Mouse (Mus musculus) lung, embryonic 14.5 days (tissue): ENCODE measurements at regions not wholly inside any gene's neighbourhood (a gene's known extent, or its start where the extent isn't known, plus 50 kb on each side); places are given as distances from the start of the nearest gene placed in this dataset.

Experiments used
- ATAC-seq: fragments of 200-750 bp; cut with Nextera tagmentation; 2 replicates; pipeline ENCODE4 v1.8.0; 2017; ENCODE audit warnings: mild to moderate bottlenecking, moderate TSS enrichment, moderate library complexity; ENCODE audit not compliant: insufficient read depth
- DNase-seq: peaks from one replicate; pipeline ENCODE4 v3.0.0-alpha.2; 2015
- H3K27ac ChIP-seq: fragments of 300-500 bp; sonication (generic); 2 replicates; pipeline ENCODE4 v1.5.1; 2014; ENCODE audit warnings: low read depth, mild to moderate bottlenecking, moderate library complexity
- H3K27me3 ChIP-seq: fragments of 300-500 bp; sonication (generic); 2 replicates; pipeline ENCODE4 v1.6.1; 2014; ENCODE audit warnings: low read length, control low read depth; ENCODE audit not compliant: insufficient read depth
- H3K36me3 ChIP-seq: fragments of 300-500 bp; sonication (generic); 2 replicates; pipeline ENCODE4 v1.6.1; 2014; ENCODE audit warnings: control low read depth; ENCODE audit not compliant: insufficient read depth
- H3K4me1 ChIP-seq: fragments of 300-500 bp; sonication (generic); 2 replicates; pipeline ENCODE4 v1.6.1; 2014; ENCODE audit warnings: antibody characterized with exemption, control low read depth; ENCODE audit not compliant: insufficient read depth
- H3K4me2 ChIP-seq: fragments of 300-500 bp; sonication (generic); 2 replicates; pipeline ENCODE4 v1.6.1; 2014; ENCODE audit warnings: mild to moderate bottlenecking
- H3K4me3 ChIP-seq: fragments of 300-500 bp; sonication (generic); 2 replicates; pipeline ENCODE4 v1.5.1; 2014; ENCODE audit warnings: low read depth, low read length
- H3K9ac ChIP-seq: fragments of 300-500 bp; sonication (generic); 2 replicates; pipeline ENCODE4 v1.6.1; 2014
- H3K9me3 ChIP-seq: fragments of 300-500 bp; sonication (generic); 2 replicates; pipeline ENCODE4 v1.6.1; 2016; ENCODE audit warnings: low read depth, low read length, control low read depth
- CTCF ChIP-seq: IDR thresholded peaks from 2 replicates; pipeline ENCODE4 v1.5.1; 2016; ENCODE audit warnings: antibody characterized with exemption, low read depth
- WGBS: fragments of 180-500 bp; shearing (Covaris S2); extraction: QIAGEN DNeasy Blood & Tissue Kit; methylation state at CpG from one replicate; pipeline ENCODE4 v1.1.7; 2014; 5-methylcytosine and 5-hydroxymethylcytosine counted together

- no peak for TF ChIP-seq CTCF
- Histone ChIP-seq H3K9me3 (no peaks in the 10 kb centered on the region), H3K27ac (no peak overlapping the region), H3K4me1 (no peaks in the 10 kb centered on the region), H3K4me3 (no peak overlapping the region), H3K27me3 (no peaks in the 10 kb centered on the region), H3K36me3 (no peaks in the 10 kb centered on the region), H3K4me2 (no peak overlapping the region), H3K9ac (no peak overlapping the region)
- ATAC-seq (peak; percentile 52; the same call in 1 of the 2 replicates), DNase-seq (peak; percentile 19)
- 17% methylated on average over 6 of the region's 6 CpGs for WGBS
These were observed 124.2 kb upstream of the 1700016C15Rik start for GRCm38 (mm10) chr1:177605353-177605969.

GRCm38 (mm10) chr1:177607565-177607964, 122.0 kb upstream of the 1700016C15Rik start:
- no peak for TF ChIP-seq CTCF

GRCm38 (mm10) chr1:177608551-177609020, 121.0 kb upstream of the 1700016C15Rik start:
- no peak overlapping the region for H3K9ac ChIP-seq
- H3K9me3 ChIP-seq = no peaks in the 10 kb centered on the region
- H3K36me3 ChIP-seq = no peaks in the 10 kb centered on the region
- H3K4me2 ChIP-seq = no peak overlapping the region
- H3K4me1 ChIP-seq = no peaks in the 10 kb centered on the region
- no peak overlapping the region for H3K27ac ChIP-seq
- no peak for TF ChIP-seq CTCF
- no peak for ATAC-seq
- 82% methylated on average over 18 of the region's 18 CpGs for WGBS
- no peak overlapping the region for H3K4me3 ChIP-seq
- no peaks in the 10 kb centered on the region for H3K27me3 ChIP-seq
- DNase-seq = no peak

More at GRCm38 (mm10) chr1:177607565-177607964, 122.0 kb upstream of the 1700016C15Rik start:
- 58% methylated on average over 2 of the region's 2 CpGs for WGBS
- no peaks in the 10 kb centered on the region for H3K36me3 ChIP-seq
- H3K9ac ChIP-seq = no peak overlapping the region
- H3K4me1 ChIP-seq = no peaks in the 10 kb centered on the region
- ATAC-seq (no peak), DNase-seq (no peak)
- no peak overlapping the region for H3K4me3 ChIP-seq
- no peak overlapping the region for H3K27ac ChIP-seq
- no peaks in the 10 kb centered on the region for H3K9me3 ChIP-seq
- no peaks in the 10 kb centered on the region for H3K27me3 ChIP-seq
- no peak overlapping the region for H3K4me2 ChIP-seq

GRCm38 (mm10) chr1:177609226-177609625, 120.4 kb upstream of the 1700016C15Rik start:
- no peak for TF ChIP-seq CTCF
- Histone ChIP-seq H3K4me1 (peaks cover 2% of the 10 kb centered on the region; the same call in 1 of the 2 replicates), H3K4me2 (no peak overlapping the region), H3K4me3 (no peak overlapping the region), H3K9ac (no peak overlapping the region), H3K36me3 (no peaks in the 10 kb centered on the region), H3K9me3 (no peaks in the 10 kb centered on the region), H3K27me3 (no peaks in the 10 kb centered on the region), H3K27ac (no peak overlapping the region)
- 50% methylated on average over 2 of the region's 2 CpGs for WGBS
- ATAC-seq (no peak), DNase-seq (no peak)

GRCm38 (mm10) chr1:177609683-177610082, 119.9 kb upstream of the 1700016C15Rik start:
- DNase-seq = no peak
- Histone ChIP-seq H3K9ac (no peak overlapping the region), H3K36me3 (no peaks in the 10 kb centered on the region), H3K4me3 (no peak overlapping the region), H3K9me3 (no peaks in the 10 kb centered on the region), H3K27ac (no peak overlapping the region), H3K27me3 (no peaks in the 10 kb centered on the region), H3K4me2 (no peak overlapping the region), H3K4me1 (peaks cover 6% of the 10 kb centered on the region; the same call in 1 of the 2 replicates)
- no peak for TF ChIP-seq CTCF
- no peak for ATAC-seq
- WGBS = 67% methylated on average over 5 of the region's 5 CpGs

- TF ChIP-seq CTCF = no peak
- 61% methylated on average over 2 of the region's 2 CpGs for WGBS
- no peak overlapping the region for H3K4me2 ChIP-seq
- ATAC-seq (no peak), DNase-seq (no peak)
- no peak overlapping the region for H3K4me3 ChIP-seq
- peaks cover 6% of the 10 kb centered on the region; the same call in 1 of the 2 replicates for H3K4me1 ChIP-seq
- H3K9me3 ChIP-seq = no peaks in the 10 kb centered on the region
- H3K36me3 ChIP-seq = no peaks in the 10 kb centered on the region
- no peaks in the 10 kb centered on the region for H3K27me3 ChIP-seq
- H3K27ac ChIP-seq = no peak overlapping the region
- no peak overlapping the region for H3K9ac ChIP-seq
These were observed 119.5 kb upstream of the 1700016C15Rik start for GRCm38 (mm10) chr1:177610156-177610555.

GRCm38 (mm10) chr1:177612546-177612945, 117.1 kb upstream of the 1700016C15Rik start:
- H3K36me3 ChIP-seq = no peaks in the 10 kb centered on the region
- H3K4me1 ChIP-seq = peaks cover 6% of the 10 kb centered on the region; the same call in 1 of the 2 replicates
- no peak overlapping the region for H3K4me2 ChIP-seq
- H3K9me3 ChIP-seq = no peaks in the 10 kb centered on the region
- TF ChIP-seq CTCF = no peak
- WGBS = 74% methylated on average over 7 of the region's 7 CpGs
- no peaks in the 10 kb centered on the region for H3K27me3 ChIP-seq
- no peak overlapping the region for H3K27ac ChIP-seq
- DNase-seq = no peak
- H3K4me3 ChIP-seq = no peak overlapping the region
- no peak for ATAC-seq
- H3K9ac ChIP-seq = no peak overlapping the region
